Mouse (Mus musculus): ENCODE data around the gene Tcp11l2. TPM values are rescaled to one million over a fixed set of nuclear protein-coding genes. Genes with fewer than 3 reads are reported as not detected.

The Tcp11l2 gene
- polyA plus RNA-seq (2014; fragmentation: Nextera tagmentation; extraction: Ambion mirVana) = 4.9 and 5.1 TPM in 2 replicates

GRCm38 (mm10) chr10:84576395-84577070 lies at the start of gene Tcp11l2:
Gene Tcp11l2, plus strand, starts transcription at chr10:84576626.
- WGBS = under 1% methylated on average over 46 of the region's 46 CpGs

GRCm38 (mm10) chr10:84527070-84527469 lies 49.4 kb upstream of the Tcp11l2 start:
- Histone ChIP-seq H3K4me2 (ENCODE audit: low read depth, low read length, severe bottlenecking) (no peak overlapping the region), H3K27me3 (ENCODE audit: control insufficient read depth, insufficient read depth, low read length) (no peaks in the 10 kb centered on the region), H3K27ac (ENCODE audit: low read depth, low read length) (no peak overlapping the region), H3K4me3 (ENCODE audit: low read depth, low read length) (no peak overlapping the region), H3K9ac (ENCODE audit: low read length) (no peak overlapping the region), H3K9me3 (ENCODE audit: control insufficient read depth, low read length) (no peaks in the 10 kb centered on the region), H3K4me1 (replicated peaks; ENCODE audit: control insufficient read depth, insufficient read depth, low read length) (peaks cover 13% of the 10 kb centered on the region; the same call in 1 of the 2 replicates), H3K36me3 (ENCODE audit: control insufficient read depth, insufficient read depth, low read length) (peaks cover 12% of the 10 kb centered on the region)
- WGBS = 82% methylated on average over 5 of the region's 5 CpGs
- ATAC-seq (replicated peaks; ENCODE audit: low FRiP score) = no peak
- DNase-seq (ENCODE audit: low spot score) = no peak

More at GRCm38 (mm10) chr10:84576395-84577070, at the start of gene Tcp11l2:
- Histone ChIP-seq H3K4me1 (replicated peaks; ENCODE audit: control insufficient read depth, insufficient read depth, low read length) (peaks cover 4% of the 10 kb centered on the region; the same call in 1 of the 2 replicates), H3K4me2 (ENCODE audit: low read depth, low read length, severe bottlenecking) (peak within 1 kb of the TSS; percentile 98), H3K9ac (ENCODE audit: low read length) (peak within 1 kb of the TSS; percentile 65), H3K4me3 (ENCODE audit: low read depth, low read length) (peak within 1 kb of the TSS; percentile 63), H3K27ac (ENCODE audit: low read depth, low read length) (no peak within 1 kb of the TSS; the same call in 1 of the 2 replicates), H3K36me3 (ENCODE audit: control insufficient read depth, insufficient read depth, low read length) (no peaks in the 10 kb centered on the region), H3K9me3 (ENCODE audit: control insufficient read depth, low read length) (no peaks in the 10 kb centered on the region), H3K27me3 (ENCODE audit: control insufficient read depth, insufficient read depth, low read length) (0 out of 2 replicates have a peak, but pooled peaks cover 2% of the 10 kb centered on the region)
- DNase-seq (ENCODE audit: low spot score) = peak; percentile 93
- peak; percentile 99 for ATAC-seq (replicated peaks; ENCODE audit: low FRiP score)

- 80% methylated on average over 12 of the region's 12 CpGs for WGBS
- no peaks in the 10 kb centered on the region for H3K27me3 ChIP-seq (ENCODE audit: control insufficient read depth, insufficient read depth, low read length)
- DNase-seq (ENCODE audit: low spot score) (no peak), ATAC-seq (replicated peaks; ENCODE audit: low FRiP score) (no peak)
- peaks cover 12% of the 10 kb centered on the region for H3K36me3 ChIP-seq (ENCODE audit: control insufficient read depth, insufficient read depth, low read length)
- H3K9me3 ChIP-seq (ENCODE audit: control insufficient read depth, low read length) = no peaks in the 10 kb centered on the region
- H3K4me1 ChIP-seq (replicated peaks; ENCODE audit: control insufficient read depth, insufficient read depth, low read length) = peaks cover 14% of the 10 kb centered on the region; the same call in 1 of the 2 replicates
- H3K4me2 ChIP-seq (ENCODE audit: low read depth, low read length, severe bottlenecking) = no peak overlapping the region
- H3K9ac ChIP-seq (ENCODE audit: low read length) = no peak overlapping the region
- no peak overlapping the region for H3K27ac ChIP-seq (ENCODE audit: low read depth, low read length)
- no peak overlapping the region for H3K4me3 ChIP-seq (ENCODE audit: low read depth, low read length)
Observed at GRCm38 (mm10) chr10:84527631-84528030, 48.8 kb upstream of the Tcp11l2 start.

GRCm38 (mm10) chr10:84530388-84530787 lies 46.0 kb upstream of the Tcp11l2 start:
- Histone ChIP-seq H3K4me3 (ENCODE audit: low read depth, low read length) (no peak overlapping the region), H3K27me3 (ENCODE audit: control insufficient read depth, insufficient read depth, low read length) (no peaks in the 10 kb centered on the region), H3K9ac (ENCODE audit: low read length) (no peak overlapping the region), H3K9me3 (ENCODE audit: control insufficient read depth, low read length) (no peaks in the 10 kb centered on the region), H3K27ac (ENCODE audit: low read depth, low read length) (no peak overlapping the region), H3K36me3 (ENCODE audit: control insufficient read depth, insufficient read depth, low read length) (peaks cover 12% of the 10 kb centered on the region), H3K4me2 (ENCODE audit: low read depth, low read length, severe bottlenecking) (no peak overlapping the region), H3K4me1 (replicated peaks; ENCODE audit: control insufficient read depth, insufficient read depth, low read length) (peaks cover 21% of the 10 kb centered on the region; the same call in 1 of the 2 replicates)
- 92% methylated on average over 8 of the region's 8 CpGs for WGBS
- DNase-seq (ENCODE audit: low spot score) (no peak), ATAC-seq (replicated peaks; ENCODE audit: low FRiP score) (no peak)

GRCm38 (mm10) chr10:84531576-84531975 lies 44.9 kb upstream of the Tcp11l2 start:
- H3K36me3 ChIP-seq (ENCODE audit: control insufficient read depth, insufficient read depth, low read length) = peaks cover 12% of the 10 kb centered on the region
- H3K9me3 ChIP-seq (ENCODE audit: control insufficient read depth, low read length) = no peaks in the 10 kb centered on the region
- peak overlapping the region; percentile 85 for H3K4me2 ChIP-seq (ENCODE audit: low read depth, low read length, severe bottlenecking)
- H3K4me1 ChIP-seq (replicated peaks; ENCODE audit: control insufficient read depth, insufficient read depth, low read length) = peaks cover 21% of the 10 kb centered on the region; the same call in 1 of the 2 replicates
- H3K4me3 ChIP-seq (ENCODE audit: low read depth, low read length) = no peak overlapping the region; the same call in 1 of the 2 replicates
- 77% methylated on average over 4 of the region's 4 CpGs for WGBS
- H3K27ac ChIP-seq (ENCODE audit: low read depth, low read length) = no peak overlapping the region
- H3K27me3 ChIP-seq (ENCODE audit: control insufficient read depth, insufficient read depth, low read length) = no peaks in the 10 kb centered on the region
- no peak overlapping the region for H3K9ac ChIP-seq (ENCODE audit: low read length)
- peak; percentile 48 for DNase-seq (ENCODE audit: low spot score)
- ATAC-seq (replicated peaks; ENCODE audit: low FRiP score) = no peak

- peak; percentile 27 for DNase-seq (ENCODE audit: low spot score)
- peak overlapping the region; percentile 89 for H3K4me3 ChIP-seq (ENCODE audit: low read depth, low read length)
- no peak overlapping the region for H3K27ac ChIP-seq (ENCODE audit: low read depth, low read length)
- no peak for ATAC-seq (replicated peaks; ENCODE audit: low FRiP score)
- peak overlapping the region; percentile 85 for H3K4me2 ChIP-seq (ENCODE audit: low read depth, low read length, severe bottlenecking)
- peaks cover 12% of the 10 kb centered on the region for H3K36me3 ChIP-seq (ENCODE audit: control insufficient read depth, insufficient read depth, low read length)
- peak overlapping the region; percentile 96 for H3K9ac ChIP-seq (ENCODE audit: low read length)
- WGBS = 82% methylated on average over 16 of the region's 16 CpGs
- peaks cover 21% of the 10 kb centered on the region; the same call in 1 of the 2 replicates for H3K4me1 ChIP-seq (replicated peaks; ENCODE audit: control insufficient read depth, insufficient read depth, low read length)
- no peaks in the 10 kb centered on the region for H3K27me3 ChIP-seq (ENCODE audit: control insufficient read depth, insufficient read depth, low read length)
- H3K9me3 ChIP-seq (ENCODE audit: control insufficient read depth, low read length) = no peaks in the 10 kb centered on the region
Observed at GRCm38 (mm10) chr10:84532191-84532889, 44.1 kb upstream of the Tcp11l2 start.

GRCm38 (mm10) chr10:84532911-84533882 lies 43.2 kb upstream of the Tcp11l2 start:
- H3K9ac ChIP-seq (ENCODE audit: low read length) = peak overlapping the region; percentile 96
- peak overlapping the region; percentile 85 for H3K4me2 ChIP-seq (ENCODE audit: low read depth, low read length, severe bottlenecking)
- H3K27me3 ChIP-seq (ENCODE audit: control insufficient read depth, insufficient read depth, low read length) = no peaks in the 10 kb centered on the region
- DNase-seq (ENCODE audit: low spot score) (peak; percentile 78), ATAC-seq (replicated peaks; ENCODE audit: low FRiP score) (peak; percentile 56)
- H3K4me3 ChIP-seq (ENCODE audit: low read depth, low read length) = peak overlapping the region; percentile 89
- H3K36me3 ChIP-seq (ENCODE audit: control insufficient read depth, insufficient read depth, low read length) = peaks cover 4% of the 10 kb centered on the region
- peak overlapping the region; percentile 72 for H3K27ac ChIP-seq (ENCODE audit: low read depth, low read length)
- H3K4me1 ChIP-seq (replicated peaks; ENCODE audit: control insufficient read depth, insufficient read depth, low read length) = peaks cover 21% of the 10 kb centered on the region; the same call in 1 of the 2 replicates
- WGBS = under 1% methylated on average over 60 of the region's 72 CpGs
- no peaks in the 10 kb centered on the region for H3K9me3 ChIP-seq (ENCODE audit: control insufficient read depth, low read length)
